Mouse (Mus musculus): ENCODE measurements around the gene Vti1a.

Vti1a gene

DNA sequence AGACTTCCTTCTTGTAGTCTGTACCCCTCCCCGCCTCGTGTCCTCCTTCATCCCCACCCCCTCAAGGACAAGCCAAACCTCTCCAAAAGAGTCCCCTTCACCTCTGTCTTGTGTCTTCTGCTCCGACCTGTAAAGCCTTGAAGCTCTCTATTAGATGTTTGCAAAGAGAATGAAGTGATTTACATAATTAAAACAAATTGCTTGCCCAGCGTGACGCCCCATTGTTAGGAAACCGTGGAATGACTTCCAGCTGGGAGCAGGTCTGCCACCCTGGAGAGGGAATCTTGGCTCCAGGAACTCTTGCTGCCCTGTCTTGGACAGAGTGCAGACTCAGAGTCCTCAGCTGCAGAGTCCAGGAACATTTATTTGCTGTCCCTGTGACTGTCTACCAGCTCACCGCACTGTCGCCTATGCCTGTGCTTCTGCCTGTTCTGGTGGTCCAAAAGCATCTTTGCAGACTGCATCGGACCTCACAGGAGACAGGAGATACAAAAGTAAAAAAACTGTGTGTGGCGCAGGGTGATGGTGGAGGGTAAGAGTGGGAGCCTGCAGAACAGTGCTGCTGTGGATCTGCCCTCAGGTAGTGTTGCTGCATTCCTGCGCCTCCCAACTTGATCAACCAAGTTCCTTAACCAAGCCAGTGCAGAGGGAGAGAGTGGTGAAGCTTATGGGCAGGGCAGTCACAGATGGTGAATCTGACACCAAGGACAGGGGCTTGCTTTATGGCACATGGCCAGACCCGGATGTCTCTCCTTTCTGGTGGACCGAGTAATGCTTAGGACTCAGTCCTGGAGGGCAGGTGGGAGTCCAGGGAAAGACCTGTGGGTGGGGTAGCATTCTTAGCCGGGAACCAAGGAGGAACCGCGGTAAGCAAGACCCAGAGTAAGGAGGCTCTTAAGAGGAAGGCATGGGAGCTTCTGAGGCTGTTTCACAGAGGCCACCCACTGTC lies 273.1 kb downstream of the Vti1a start:
- DNase-seq (ENCODE audit: low spot score): peak; percentile 46

DNA sequence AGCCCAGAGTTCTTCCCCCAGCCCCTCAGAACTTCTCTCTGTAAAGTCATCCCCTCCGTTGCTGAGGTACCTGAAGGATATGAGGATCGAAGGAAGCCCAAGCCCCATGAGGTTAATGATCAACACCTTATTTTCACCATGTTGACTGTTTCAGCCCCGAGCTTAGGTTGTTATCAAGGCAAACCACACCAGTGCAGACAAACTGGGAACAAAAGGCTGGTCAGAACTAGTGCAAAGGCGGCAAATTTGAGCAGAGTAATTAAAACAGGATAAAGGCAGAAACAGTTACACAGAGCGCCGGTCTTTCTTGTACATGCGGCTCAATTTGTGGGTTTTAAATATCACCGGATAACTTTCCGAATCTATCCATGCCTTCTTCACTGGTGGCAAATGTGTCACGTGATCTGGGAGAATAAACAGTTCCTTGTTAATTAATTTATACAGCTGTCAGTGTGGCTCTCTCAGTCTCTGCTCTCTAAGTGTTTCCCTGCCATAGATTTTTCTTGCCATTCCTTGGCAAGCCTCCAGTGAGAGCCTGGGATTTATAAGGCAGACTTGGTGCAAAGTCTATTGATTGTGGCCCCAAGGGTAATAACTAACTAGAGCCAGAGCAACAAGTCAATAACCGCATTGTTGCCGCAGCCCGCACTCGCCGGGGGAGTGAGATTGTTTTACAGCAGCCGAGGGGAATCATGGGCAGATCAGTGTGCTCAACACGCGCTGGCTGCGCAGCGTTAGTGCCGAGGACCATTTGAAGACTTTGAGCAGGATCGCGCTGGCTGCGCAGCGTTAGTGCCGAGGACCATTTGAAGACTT lies 277.0 kb downstream of the Vti1a start:
- no peak for DNase-seq (ENCODE audit: low spot score)

DNA sequence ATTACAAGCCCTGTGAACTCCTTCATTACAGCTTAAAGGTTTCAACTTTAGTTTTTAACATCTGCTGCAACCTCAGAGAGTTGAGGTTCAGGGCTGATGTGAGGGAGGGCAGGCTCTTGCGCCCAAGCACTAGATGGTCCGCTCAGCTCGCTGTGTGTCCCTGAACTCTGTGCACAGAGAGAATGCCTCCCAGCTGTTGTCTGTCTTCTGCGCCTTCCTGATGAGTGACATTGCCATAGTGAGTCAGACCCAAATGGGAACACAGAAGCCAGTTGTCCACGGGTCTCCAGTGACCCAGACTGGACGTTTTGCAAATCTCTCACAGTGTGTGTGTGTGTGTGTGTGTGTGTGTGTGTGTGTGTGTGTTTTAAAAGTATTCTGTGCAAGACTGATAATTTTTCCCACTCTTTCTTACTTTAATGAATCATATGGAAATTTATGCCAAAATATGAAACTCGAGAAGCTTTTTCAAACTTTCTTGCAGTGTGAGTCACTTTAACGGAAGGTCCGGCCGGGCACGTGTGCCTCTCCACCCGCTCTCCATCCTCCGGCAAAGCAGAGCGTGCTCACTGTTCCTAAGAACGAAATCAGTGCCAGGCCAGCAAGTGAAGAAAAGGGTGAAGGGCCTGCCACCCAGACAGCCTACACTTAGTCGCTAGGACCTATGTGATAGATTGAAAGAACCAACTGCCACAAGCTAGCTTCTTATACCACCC lies 277.8 kb downstream of the Vti1a start:
- no peak for DNase-seq (ENCODE audit: low spot score)

DNA sequence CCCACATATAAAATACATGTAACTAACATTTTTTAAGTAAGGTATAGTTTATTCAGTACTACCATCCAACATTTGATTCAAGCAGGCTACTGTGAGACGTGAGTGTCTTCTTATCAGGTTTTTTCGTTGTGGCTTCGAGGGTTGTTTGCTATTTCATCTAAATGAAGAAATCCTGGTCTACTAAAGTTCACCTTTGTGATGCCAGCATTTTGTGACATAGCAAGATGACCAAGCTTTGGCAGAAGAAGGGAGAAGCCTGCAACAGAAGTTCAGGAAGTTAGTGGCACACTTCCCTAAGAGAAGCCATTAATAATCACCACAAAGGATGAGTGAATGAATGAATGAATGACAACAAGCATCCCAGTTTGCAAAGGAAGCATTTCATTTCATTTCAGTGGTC lies 278.4 kb downstream of the Vti1a start:
- no peak for DNase-seq (ENCODE audit: low spot score)

DNA sequence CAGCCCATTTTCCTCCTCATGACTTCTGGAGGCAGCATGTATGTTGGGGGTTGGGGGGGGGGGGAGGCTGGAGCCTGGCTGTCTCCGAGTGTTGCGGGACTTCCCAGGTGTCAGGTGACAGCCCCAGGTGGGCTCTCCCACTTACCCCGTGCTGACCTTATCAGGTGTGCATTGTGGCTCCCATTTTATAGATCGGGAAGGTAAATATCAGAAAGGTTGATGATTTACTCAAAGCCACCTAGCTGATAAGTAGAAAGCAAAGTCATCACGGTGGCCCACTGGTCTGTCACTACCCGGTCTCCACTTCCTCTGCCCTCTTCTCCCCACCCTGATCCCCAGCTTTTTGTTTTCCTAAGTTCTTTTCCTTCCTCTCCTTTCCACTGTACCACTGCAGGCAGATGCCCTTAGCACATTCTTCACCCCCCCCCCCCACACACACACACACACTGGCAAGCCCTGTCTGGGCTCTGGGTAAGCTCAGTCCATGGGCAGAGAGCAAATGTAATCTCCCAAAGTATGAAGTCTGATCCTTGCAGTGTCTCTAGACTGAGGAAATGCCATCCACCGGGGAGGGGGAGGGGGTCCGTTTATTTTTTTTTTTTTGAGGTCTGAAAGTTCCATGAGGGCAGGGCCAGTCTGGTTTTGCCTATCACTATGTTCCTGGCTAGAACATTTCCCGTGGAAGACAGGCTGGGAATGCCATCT lies 280.0 kb downstream of the Vti1a start:
- DNase-seq (ENCODE audit: low spot score): no peak

DNA sequence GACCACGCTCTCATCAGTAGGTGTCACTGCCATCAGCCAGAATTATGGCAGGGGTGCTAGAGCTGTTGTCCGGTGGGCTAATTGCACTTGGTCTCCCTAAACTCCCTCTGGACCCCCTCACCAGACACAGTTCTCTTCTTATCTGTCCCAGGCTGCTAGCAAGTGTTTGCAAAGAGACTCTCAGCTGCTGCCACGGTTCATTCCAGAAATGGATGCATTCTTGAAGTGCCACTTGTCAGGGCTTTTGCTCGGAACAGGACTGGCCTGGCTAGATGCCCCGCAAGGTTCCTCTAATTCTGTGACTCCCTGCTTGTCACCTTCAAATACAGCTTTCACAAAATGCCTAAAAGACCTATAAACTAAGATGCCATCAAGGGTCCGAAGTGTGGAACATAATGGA lies 280.7 kb downstream of the Vti1a start:
- no peak for DNase-seq (ENCODE audit: low spot score)

DNA sequence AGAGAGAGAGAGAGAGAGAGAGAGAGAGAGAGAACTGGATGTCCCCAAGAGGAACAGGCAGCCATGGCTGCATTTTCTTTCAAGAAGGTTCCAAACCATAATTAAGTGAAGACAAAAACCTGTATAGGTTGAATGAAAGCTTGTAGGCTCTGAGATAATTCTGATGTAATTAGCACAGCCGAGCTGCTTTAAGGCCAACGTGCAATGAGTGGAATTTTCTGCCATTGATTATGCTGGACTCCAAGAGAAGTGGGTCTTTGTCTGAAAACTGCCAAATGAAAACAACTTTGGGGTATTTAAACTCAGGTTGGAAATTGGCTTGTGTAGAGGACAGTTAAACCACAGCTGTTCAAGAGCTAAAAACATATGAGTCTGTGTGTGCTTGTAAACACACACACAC lies 281.2 kb downstream of the Vti1a start:
- no peak for DNase-seq (ENCODE audit: low spot score)

DNA sequence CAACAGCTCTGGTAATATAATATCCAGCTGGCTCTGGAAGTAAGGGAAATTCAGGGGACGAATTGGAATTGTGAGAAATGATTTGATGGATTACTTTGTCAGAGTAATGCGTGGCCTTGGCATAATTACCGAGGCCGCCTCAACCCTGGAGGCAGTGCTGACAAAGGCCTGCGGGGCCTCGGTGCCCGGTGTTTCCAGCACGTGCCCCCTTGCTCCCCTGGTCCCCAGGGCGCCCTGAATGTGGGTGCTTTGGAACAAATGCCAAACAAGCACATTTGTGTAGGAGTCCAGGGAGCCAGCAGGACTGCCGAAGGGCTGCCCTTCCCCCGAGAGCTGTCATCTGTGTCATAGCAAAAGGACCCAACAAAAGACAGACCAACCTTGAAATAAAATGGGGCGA lies 281.9 kb downstream of the Vti1a start:
- DNase-seq (ENCODE audit: low spot score): no peak

DNA sequence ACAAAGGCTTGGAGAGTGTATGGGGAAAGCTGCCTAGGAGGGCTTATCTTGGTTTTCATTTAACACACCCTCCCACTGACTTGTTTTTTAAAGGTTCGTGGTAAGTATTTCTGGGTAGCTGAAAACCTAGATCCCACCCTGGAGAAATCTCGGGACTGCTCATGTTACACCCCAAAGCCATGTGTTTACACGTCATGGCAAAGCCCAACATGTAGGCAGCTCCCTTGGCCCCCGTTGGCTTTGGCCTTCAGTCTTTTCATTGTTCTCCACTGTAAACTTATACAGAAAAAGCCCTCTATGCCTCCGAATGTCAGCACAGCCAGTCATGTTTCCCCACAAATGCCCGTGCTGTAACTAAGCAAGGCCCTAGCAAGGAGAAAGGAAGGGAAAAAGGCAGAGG lies 283.0 kb downstream of the Vti1a start:
- DNase-seq (ENCODE audit: low spot score): no peak

DNA sequence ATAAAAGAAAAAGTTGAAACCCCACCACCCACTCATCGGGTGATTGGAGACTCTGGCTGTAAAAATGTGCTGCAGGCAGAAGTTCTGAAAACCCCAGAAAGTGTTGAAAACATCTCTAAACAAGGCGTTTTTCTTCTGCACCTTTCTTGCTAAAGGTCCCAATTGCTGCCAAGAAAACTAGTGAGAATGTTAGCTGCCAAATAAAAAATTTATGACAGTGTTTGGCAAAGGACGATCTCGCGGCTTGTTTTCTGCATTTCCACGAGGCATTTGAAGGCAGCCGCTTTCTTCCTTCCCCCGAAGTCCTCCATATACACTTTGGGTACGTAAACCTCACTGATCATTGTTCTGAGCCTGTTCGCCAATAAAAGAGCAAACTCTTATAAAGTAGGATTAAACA lies 291.6 kb downstream of the Vti1a start:
- DNase-seq (ENCODE audit: low spot score): no peak

DNA sequence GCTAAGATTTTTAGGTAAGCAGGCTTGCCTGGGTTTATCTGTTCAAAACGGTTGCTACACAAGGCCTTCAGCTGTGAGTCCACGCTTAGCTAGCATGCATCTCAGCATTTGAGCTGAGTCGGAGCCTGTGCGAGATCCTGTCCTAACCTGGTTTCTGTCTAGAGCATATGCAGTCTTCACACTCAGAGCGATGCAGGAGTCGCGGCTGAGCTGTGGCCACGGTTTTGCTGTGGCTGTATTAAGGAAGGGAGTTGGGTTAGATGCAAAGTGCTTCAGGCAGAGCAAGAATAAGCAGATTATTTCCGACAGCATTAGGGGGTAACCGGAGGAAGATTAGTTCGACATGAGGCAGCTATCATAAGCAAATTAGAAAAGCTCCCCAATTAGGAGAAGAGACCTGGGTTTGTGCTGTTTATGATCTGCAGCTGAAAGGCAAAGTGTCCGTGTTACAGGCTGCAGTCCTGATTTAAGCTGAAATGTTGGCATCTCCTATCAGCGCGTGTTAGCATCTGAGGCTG lies 292.8 kb downstream of the Vti1a start:
- no peak for DNase-seq (ENCODE audit: low spot score)

DNA sequence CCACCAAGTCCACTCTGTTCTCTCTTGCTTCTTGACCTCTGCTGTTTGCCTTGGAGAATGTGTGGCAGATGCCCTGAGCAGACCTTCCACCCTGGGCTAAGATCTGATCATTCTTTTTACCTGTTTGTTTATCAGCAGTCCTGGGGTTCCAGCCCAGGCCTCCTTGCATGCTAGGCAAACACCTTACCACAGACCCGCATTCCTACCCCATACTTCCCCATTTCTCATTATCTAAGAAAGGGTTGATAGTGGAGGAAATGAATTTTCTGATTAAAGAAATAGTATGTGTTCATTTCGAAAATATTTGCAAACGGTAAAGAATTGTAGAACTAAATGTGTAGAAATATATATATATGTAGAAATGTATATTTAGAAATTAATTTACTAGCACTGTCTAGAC lies 293.7 kb downstream of the Vti1a start:
- DNase-seq (ENCODE audit: low spot score): no peak

DNA sequence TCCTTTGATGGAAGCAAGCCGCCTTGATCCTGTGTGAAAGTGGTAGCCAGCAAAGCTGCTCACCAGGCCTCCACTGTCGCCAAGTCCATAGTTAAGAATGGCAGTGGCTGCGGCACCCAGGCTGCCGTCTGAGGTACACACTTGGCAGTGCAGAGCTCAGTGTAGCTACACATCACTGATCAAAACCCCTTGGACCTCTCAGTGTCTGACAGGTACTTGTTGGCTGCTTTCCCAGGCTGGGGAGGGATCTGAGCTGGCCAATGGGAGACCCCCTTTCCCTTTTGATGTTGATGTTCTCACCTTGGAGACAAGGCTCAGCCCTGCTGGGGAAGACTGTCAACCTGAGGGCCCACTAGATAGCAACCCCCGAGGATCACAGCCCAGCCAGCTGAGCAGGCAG lies 299.6 kb downstream of the Vti1a start:
- DNase-seq (ENCODE audit: low spot score): no peak

DNA sequence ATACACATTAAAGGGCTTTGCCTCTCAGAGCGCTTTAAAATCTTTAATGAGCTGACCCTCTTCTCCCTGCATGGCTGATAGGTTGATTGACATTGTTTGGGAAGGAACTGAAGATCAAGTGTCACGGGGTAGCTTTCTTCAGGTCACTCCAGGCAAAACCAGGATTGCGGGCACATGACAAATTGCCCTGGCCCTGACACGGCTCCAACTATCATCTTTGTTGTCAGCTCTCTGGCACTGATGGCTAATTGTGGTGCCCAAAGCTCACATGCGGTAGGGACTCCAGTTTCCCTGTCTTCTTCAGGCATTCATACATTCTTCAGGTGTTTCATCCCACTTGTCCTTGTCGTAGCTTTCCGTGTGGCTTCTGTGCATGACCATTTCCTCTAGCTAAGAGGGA lies 300.2 kb downstream of the Vti1a start:
- DNase-seq (ENCODE audit: low spot score): no peak

DNA sequence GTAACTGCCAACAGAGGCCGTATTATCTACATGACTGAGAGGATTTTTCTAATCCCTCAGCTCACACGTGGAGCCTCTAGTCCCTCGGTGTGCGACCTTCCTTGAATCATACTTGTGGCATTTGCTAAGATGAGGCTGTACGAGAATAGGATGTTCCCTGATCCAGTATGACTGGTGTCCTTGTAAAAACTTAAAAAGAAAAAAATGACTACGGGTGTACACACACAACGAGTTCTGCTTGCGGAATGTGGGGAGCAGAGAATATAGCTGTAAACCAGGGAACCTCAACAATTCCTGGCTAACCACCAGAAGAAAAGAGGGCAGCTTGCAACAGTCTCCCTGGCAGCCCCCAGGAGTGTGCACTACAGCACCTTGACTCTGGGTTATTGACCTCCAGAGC lies 300.8 kb downstream of the Vti1a start:
- no peak for DNase-seq (ENCODE audit: low spot score)

DNA sequence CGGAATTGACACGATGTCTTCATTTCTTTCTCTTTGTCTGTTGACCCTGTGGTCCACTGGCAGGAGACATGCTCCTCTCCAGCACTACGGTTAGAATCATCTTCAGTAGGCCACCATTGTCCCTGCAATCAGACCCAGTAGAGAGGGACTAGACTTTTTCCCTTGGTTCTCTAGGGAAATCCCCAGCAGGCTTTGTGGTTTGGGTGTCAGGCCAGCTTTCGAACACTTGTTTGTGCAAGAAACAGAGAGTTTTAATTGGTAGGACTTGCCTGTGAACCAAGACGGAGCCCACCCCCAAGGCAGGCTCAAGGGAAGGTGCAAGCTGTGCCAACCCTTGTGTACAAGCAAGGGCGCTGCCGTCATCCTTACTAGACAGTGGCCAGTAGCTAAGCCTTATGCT lies 302.5 kb downstream of the Vti1a start:
- DNase-seq (ENCODE audit: low spot score): no peak

DNA sequence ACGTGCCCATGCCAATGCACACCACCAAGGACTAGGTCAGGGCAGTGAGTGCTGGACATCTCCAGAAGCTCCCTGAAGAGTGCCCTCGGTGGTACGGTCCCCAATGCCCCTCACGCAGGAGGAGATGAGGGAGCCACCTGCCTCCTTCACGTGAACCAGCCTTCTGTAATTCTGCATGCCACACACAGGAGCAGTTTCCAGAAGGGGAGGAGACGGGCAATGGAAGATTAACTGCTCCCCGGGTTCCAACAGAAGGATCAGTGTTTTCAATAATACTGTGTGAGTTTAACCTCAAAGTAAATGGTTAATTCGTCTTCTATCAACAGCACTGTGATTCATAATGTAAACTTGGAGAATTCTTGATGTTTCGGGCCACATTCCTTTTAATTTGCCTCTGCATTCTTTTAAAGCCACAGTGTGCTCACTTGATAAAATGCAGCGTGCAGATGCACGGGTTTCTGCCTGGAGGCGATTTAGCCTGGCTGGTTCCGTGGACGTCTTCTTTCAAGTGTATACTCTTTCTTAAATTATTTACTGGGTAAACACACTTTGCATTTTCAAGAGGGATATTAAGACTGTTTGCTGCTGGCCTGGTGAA lies 304.4 kb downstream of the Vti1a start:
- no peak for DNase-seq (ENCODE audit: low spot score)

DNA sequence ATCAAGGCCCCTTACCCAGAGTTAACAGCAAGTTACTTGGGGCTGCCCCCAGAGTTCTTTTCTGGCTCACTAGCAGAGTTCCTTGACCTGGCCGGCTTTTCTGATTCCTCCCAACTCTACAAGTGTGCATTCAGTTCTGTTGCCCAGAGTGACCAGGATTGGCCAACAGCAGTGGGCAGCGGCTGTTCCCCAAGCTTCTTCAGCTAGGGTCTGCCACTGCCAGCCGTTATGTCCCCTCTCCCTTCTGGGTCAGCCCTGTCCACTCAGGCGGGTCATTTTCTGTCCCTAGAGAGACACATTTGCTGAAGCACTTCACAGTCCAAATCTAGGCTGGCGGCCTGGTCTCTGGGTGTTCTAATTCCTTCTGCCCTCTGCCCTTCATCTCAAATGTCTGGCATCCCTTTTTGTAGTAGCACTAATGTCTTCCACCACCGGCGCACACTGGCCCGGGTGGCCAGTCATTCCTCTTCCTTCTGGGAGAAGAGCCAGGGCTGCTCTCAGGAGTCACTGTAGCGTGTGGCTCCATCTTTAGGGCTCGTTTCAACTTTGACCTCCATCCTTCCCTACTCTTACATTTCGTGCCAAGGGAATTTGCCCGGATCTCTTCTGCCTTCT lies 305.0 kb downstream of the Vti1a start:
- DNase-seq (ENCODE audit: low spot score): peak; percentile 35

DNA sequence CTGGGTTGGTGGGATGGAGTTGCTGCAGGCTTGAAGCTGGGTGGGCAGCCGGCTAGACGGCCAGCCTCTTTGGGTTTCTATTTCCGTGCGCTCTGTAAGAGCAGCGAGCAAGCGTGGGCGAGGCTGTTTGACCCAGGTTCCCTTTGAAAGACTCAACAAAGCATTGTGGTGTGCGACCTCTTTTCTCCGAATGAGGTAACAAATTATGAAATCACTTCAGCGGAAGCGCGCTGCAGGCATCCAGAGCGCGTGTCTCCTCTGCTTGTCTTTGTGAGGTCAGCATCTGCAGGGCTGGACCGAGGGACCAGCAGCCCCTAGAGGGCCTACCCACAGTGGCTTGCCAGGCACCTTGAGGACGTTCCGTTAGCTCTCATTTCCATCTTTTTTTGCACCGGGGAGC lies 306.7 kb downstream of the Vti1a start:
- peak; percentile 67 for DNase-seq (ENCODE audit: low spot score)

DNA sequence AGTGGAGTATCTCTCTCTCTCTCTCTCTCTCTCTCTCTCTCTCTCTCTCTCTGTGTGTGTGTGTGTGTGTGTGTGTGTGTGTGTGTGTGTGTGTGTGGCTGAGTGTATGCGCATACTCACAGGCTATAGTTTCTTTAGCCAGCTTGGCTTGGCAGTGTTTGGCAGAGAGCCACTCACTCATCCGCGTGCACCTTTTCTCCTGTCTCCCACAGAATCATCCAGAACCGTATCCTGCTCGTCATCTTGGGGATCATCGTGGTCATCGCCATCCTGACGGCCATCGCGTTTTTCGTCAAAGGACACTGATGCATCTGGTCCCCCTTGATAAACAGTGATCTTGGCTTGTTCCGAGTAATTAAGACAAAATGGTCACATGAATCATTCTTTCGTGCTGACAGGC lies 307.5 kb downstream of the Vti1a start:
- DNase-seq (ENCODE audit: low spot score): peak; percentile 17

DNA sequence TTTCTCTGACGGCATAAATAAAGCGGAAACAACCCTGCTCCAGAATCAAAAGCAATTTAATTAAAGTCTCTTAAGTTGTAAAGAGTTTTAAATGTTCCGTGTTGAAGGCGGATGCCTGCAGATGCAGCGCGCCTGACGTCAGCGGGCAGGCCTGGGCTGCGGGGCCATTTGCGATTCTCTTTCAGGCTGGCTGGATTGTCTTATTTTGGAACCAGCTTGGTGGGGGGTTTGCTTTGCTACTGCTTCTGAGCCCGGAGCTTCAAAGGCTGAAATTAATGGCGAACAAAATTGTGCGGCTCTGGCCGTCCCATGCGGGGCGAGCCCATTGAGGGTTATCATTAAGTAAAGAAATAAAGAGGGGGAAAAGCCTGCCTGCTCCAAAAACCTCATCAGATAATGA lies 310.4 kb downstream of the Vti1a start:
- no peak for DNase-seq (ENCODE audit: low spot score)

All from retina, embryonic 14.5 days (tissue).